Mouse (Mus musculus) spleen, adult 2 months (tissue): ENCODE results near the gene Spns3.

ENCODE experiments used
- CTCF ChIP-seq: fragments of 200-500 bp; IDR thresholded peaks from 2 replicates; pipeline ENCODE4 v1.5.1; 2011; ENCODE audit warnings: mild to moderate bottlenecking, inconsistent platforms; ENCODE audit not compliant: insufficient read depth, insufficient read length, insufficient replicate concordance; ENCODE audit errors: extremely low read depth
- POLR2A ChIP-seq: fragments of 200-500 bp; IDR thresholded peaks from 2 replicates; pipeline ENCODE4 v1.6.1; 2011; ENCODE audit warnings: low read depth, low read length, inconsistent platforms

- TF ChIP-seq POLR2A (no peak), CTCF (no peak)
Observed at GRCm38 (mm10) chr11:72566816-72567338, 16.6 kb upstream of the Spns3 start.
